Mouse (Mus musculus) lung, embryonic 15.5 days (tissue): ENCODE results near the gene Serpina5. TPM values are rescaled to one million over a fixed set of nuclear protein-coding genes. Genes with fewer than 3 reads are reported as not detected.
"Not testable (repeated sequence)": the region's sequence is repeated elsewhere in the genome, so short reads cannot be mapped to it uniquely, and the experiment has no call there.

Source experiments
- ATAC-seq: fragments of 200-750 bp; cut with Nextera tagmentation; 2 replicates; pipeline ENCODE4 v1.8.0; 2017; ENCODE audit warnings: moderate number of reproducible peaks, borderline replicate concordance; ENCODE audit not compliant: low FRiP score, low TSS enrichment; ENCODE audit errors: extremely low read depth
- H3K27ac ChIP-seq: fragments of 300-500 bp; sonication (generic); 2 replicates; pipeline ENCODE4 v1.5.1; 2015; ENCODE audit warnings: moderate library complexity, mild to moderate bottlenecking, inconsistent platforms
- H3K27me3 ChIP-seq: fragments of 300-500 bp; sonication (generic); 2 replicates; pipeline ENCODE4 v1.6.1; 2015; ENCODE audit warnings: inconsistent platforms
- H3K36me3 ChIP-seq: fragments of 300-500 bp; sonication (generic); 2 replicates; pipeline ENCODE4 v1.6.1; 2015; ENCODE audit warnings: inconsistent platforms
- H3K4me1 ChIP-seq: fragments of 300-500 bp; sonication (generic); 2 replicates; pipeline ENCODE4 v1.6.1; 2015; ENCODE audit warnings: inconsistent platforms
- H3K4me2 ChIP-seq: fragments of 300-500 bp; sonication (generic); 2 replicates; pipeline ENCODE4 v1.6.1; 2015; ENCODE audit warnings: inconsistent platforms, mild to moderate bottlenecking, moderate library complexity
- H3K4me3 ChIP-seq: fragments of 300-500 bp; sonication (generic); 2 replicates; pipeline ENCODE4 v1.5.1; 2015; ENCODE audit warnings: mild to moderate bottlenecking, inconsistent platforms
- H3K9ac ChIP-seq: fragments of 300-500 bp; sonication (generic); 2 replicates; pipeline ENCODE4 v1.6.1; 2015; ENCODE audit warnings: inconsistent platforms
- H3K9me3 ChIP-seq: fragments of 300-500 bp; sonication (generic); 2 replicates; pipeline ENCODE4 v1.6.1; 2016; ENCODE audit warnings: inconsistent platforms
- WGBS: fragments of 180-500 bp; shearing (Covaris S2); methylation state at CpG from one replicate; pipeline ENCODE4 v1.1.7; 2015; 5-methylcytosine and 5-hydroxymethylcytosine counted together
- polyA plus RNA-seq: library from polyadenylated mRNA; unstranded; fragments of >200 nt; fragmentation: Nextera tagmentation; extraction: Ambion mirVana; gene quantifications from 2 replicates; pipeline ENCODE4 v1.2.1, GENCODE M21; 2015

Serpina5 gene
- polyA plus RNA-seq, 1 experiment from 2014 or later: 0.06 TPM

- H3K9me3 ChIP-seq: no peaks in the 10 kb centered on the region
- H3K27me3 ChIP-seq: no peaks in the 10 kb centered on the region
- H3K27ac ChIP-seq: no peak overlapping the region
- no peaks in the 10 kb centered on the region for H3K36me3 ChIP-seq
- H3K4me3 ChIP-seq: no peak overlapping the region
- ATAC-seq: no peak
- H3K4me1 ChIP-seq: no peaks in the 10 kb centered on the region
- WGBS: 62% methylated on average over 5 of the region's 5 CpGs
- no peak overlapping the region for H3K4me2 ChIP-seq
- no peak overlapping the region for H3K9ac ChIP-seq
Measured at GRCm38 (mm10) chr12:104072286-104072685, 28.6 kb upstream of the Serpina5 start.

GRCm38 (mm10) chr12:104090119-104090518 lies 10.8 kb upstream of the Serpina5 start:
- Histone ChIP-seq H3K4me1 (no peaks in the 10 kb centered on the region), H3K36me3 (no peaks in the 10 kb centered on the region), H3K9me3 (no peaks in the 10 kb centered on the region), H3K9ac (no peak overlapping the region), H3K27ac (no peak overlapping the region), H3K4me2 (no peak overlapping the region), H3K27me3 (no peaks in the 10 kb centered on the region), H3K4me3 (no peak overlapping the region)
- 68% methylated on average over 2 of the region's 2 CpGs for WGBS
- ATAC-seq: no peak

GRCm38 (mm10) chr12:104091303-104091702 lies 9.6 kb upstream of the Serpina5 start:
- no peak overlapping the region for H3K4me2 ChIP-seq
- 82% methylated on average over 1 of the region's 1 CpGs for WGBS
- H3K36me3 ChIP-seq: no peaks in the 10 kb centered on the region
- no peaks in the 10 kb centered on the region for H3K4me1 ChIP-seq
- H3K9me3 ChIP-seq: no peaks in the 10 kb centered on the region
- H3K4me3 ChIP-seq: no peak overlapping the region
- H3K27me3 ChIP-seq: no peaks in the 10 kb centered on the region
- H3K9ac ChIP-seq: no peak overlapping the region
- no peak overlapping the region for H3K27ac ChIP-seq
- no peak for ATAC-seq

GRCm38 (mm10) chr12:104105847-104106246 lies 4.9 kb downstream of the Serpina5 start:
- H3K4me1 ChIP-seq: no peaks in the 10 kb centered on the region
- H3K27me3 ChIP-seq: no peaks in the 10 kb centered on the region
- no peak overlapping the region for H3K9ac ChIP-seq
- H3K9me3 ChIP-seq: no peaks in the 10 kb centered on the region
- H3K4me2 ChIP-seq: no peak overlapping the region
- H3K4me3 ChIP-seq: no peak overlapping the region
- ATAC-seq: no peak
- no peaks in the 10 kb centered on the region for H3K36me3 ChIP-seq
- H3K27ac ChIP-seq: no peak overlapping the region

GRCm38 (mm10) chr12:104106919-104107318 lies 6.0 kb downstream of the Serpina5 start:
- H3K27ac ChIP-seq: no peak overlapping the region
- H3K4me2 ChIP-seq: no peak overlapping the region
- H3K4me1 ChIP-seq: no peaks in the 10 kb centered on the region
- no peaks in the 10 kb centered on the region for H3K9me3 ChIP-seq
- H3K36me3 ChIP-seq: no peaks in the 10 kb centered on the region
- no peak overlapping the region for H3K9ac ChIP-seq
- ATAC-seq: no peak
- no peak overlapping the region for H3K4me3 ChIP-seq
- no peaks in the 10 kb centered on the region for H3K27me3 ChIP-seq

GRCm38 (mm10) chr12:104108507-104108906 lies 7.6 kb downstream of the Serpina5 start:
- 79% methylated on average over 2 of the region's 2 CpGs for WGBS
- no peak overlapping the region for H3K4me3 ChIP-seq
- ATAC-seq: no peak

GRCm38 (mm10) chr12:104112333-104112732 lies 11.4 kb downstream of the Serpina5 start, which contains the start of gene Serpina3a:
Gene Serpina3a, plus strand, starts transcription at chr12:104112724.
- not testable (repeated sequence) for H3K4me2 ChIP-seq, H3K4me3 ChIP-seq, H3K4me1 ChIP-seq, H3K9me3 ChIP-seq, ATAC-seq, H3K9ac ChIP-seq, H3K27ac ChIP-seq, H3K27me3 ChIP-seq, H3K36me3 ChIP-seq
- WGBS: 90% methylated on average over 11 of the region's 11 CpGs

More at GRCm38 (mm10) chr12:104108507-104108906, 7.6 kb downstream of the Serpina5 start:
- Histone ChIP-seq H3K9me3 (no peaks in the 10 kb centered on the region), H3K4me2 (no peak overlapping the region), H3K27me3 (no peaks in the 10 kb centered on the region), H3K27ac (no peak overlapping the region), H3K36me3 (no peaks in the 10 kb centered on the region), H3K9ac (no peak overlapping the region), H3K4me1 (no peaks in the 10 kb centered on the region)

GRCm38 (mm10) chr12:104114921-104115579 lies 14.1 kb downstream of the Serpina5 start:
- H3K4me2 ChIP-seq: no peak overlapping the region
- 0 out of 2 replicates have a peak, but pooled peaks have one; percentile 31 for ATAC-seq
- H3K4me1 ChIP-seq: no peaks in the 10 kb centered on the region
- no peak overlapping the region for H3K4me3 ChIP-seq
- WGBS: 36% methylated on average over 3 of the region's 3 CpGs
- no peaks in the 10 kb centered on the region for H3K27me3 ChIP-seq
- no peaks in the 10 kb centered on the region for H3K9me3 ChIP-seq
- H3K9ac ChIP-seq: no peak overlapping the region
- H3K27ac ChIP-seq: no peak overlapping the region
- H3K36me3 ChIP-seq: no peaks in the 10 kb centered on the region

GRCm38 (mm10) chr12:104123097-104123496 lies 22.2 kb downstream of the Serpina5 start:
- H3K9me3 ChIP-seq: no peaks in the 10 kb centered on the region

GRCm38 (mm10) chr12:104123996-104124395 lies 23.1 kb downstream of the Serpina5 start:
- ATAC-seq: no peak
- Histone ChIP-seq H3K36me3 (no peaks in the 10 kb centered on the region), H3K9ac (no peak overlapping the region), H3K4me2 (no peak overlapping the region), H3K4me1 (no peaks in the 10 kb centered on the region), H3K27me3 (no peaks in the 10 kb centered on the region), H3K4me3 (no peak overlapping the region), H3K9me3 (no peaks in the 10 kb centered on the region), H3K27ac (no peak overlapping the region)
- WGBS: 87% methylated on average over 2 of the region's 2 CpGs

More at GRCm38 (mm10) chr12:104123097-104123496, 22.2 kb downstream of the Serpina5 start:
- no peak overlapping the region for H3K9ac ChIP-seq
- H3K4me2 ChIP-seq: no peak overlapping the region
- no peak overlapping the region for H3K27ac ChIP-seq
- no peak for ATAC-seq
- no peaks in the 10 kb centered on the region for H3K4me1 ChIP-seq
- no peaks in the 10 kb centered on the region for H3K36me3 ChIP-seq
- 86% methylated on average over 1 of the region's 1 CpGs for WGBS
- no peak overlapping the region for H3K4me3 ChIP-seq
- H3K27me3 ChIP-seq: no peaks in the 10 kb centered on the region

GRCm38 (mm10) chr12:104125021-104125560 lies 24.2 kb downstream of the Serpina5 start:
- Histone ChIP-seq H3K36me3 (no peaks in the 10 kb centered on the region), H3K27ac (no peak overlapping the region), H3K27me3 (no peaks in the 10 kb centered on the region), H3K4me2 (no peak overlapping the region), H3K4me1 (no peaks in the 10 kb centered on the region), H3K9me3 (no peaks in the 10 kb centered on the region), H3K4me3 (no peak overlapping the region), H3K9ac (no peak overlapping the region)
- 74% methylated on average over 5 of the region's 5 CpGs for WGBS
- no peak for ATAC-seq

GRCm38 (mm10) chr12:104127696-104128095 lies 26.8 kb downstream of the Serpina5 start, which contains the start of gene Serpina3b:
Gene Serpina3b, plus strand, starts transcription at chr12:104127996.
- 68% methylated on average over 5 of the region's 5 CpGs for WGBS
- Histone ChIP-seq H3K27me3 (no peaks in the 10 kb centered on the region), H3K4me2 (no peak within 1 kb of the TSS), H3K9me3 (no peaks in the 10 kb centered on the region), H3K36me3 (no peaks in the 10 kb centered on the region), H3K9ac (no peak within 1 kb of the TSS), H3K4me1 (no peaks in the 10 kb centered on the region), H3K4me3 (no peak within 1 kb of the TSS), H3K27ac (no peak within 1 kb of the TSS)
- no peak for ATAC-seq
